Mouse (Mus musculus): ENCODE measurements around the gene Mri1. TPM values are rescaled to one million over a fixed set of nuclear protein-coding genes. Genes with fewer than 3 reads are reported as not detected.

Mri1 gene
- polyA plus RNA-seq, 1 experiment: 2.2 TPM

GRCm38 (mm10) chr8:84276447-84276846, 19.3 kb upstream of the Mri1 start:
- no peaks in the 10 kb centered on the region for H3K9me3 ChIP-seq (ENCODE audit: control insufficient read depth, low read length)
- H3K36me3 ChIP-seq (ENCODE audit: control insufficient read depth): no peaks in the 10 kb centered on the region
- no peaks in the 10 kb centered on the region; the same call in 1 of the 2 replicates for H3K4me1 ChIP-seq (ENCODE audit: control insufficient read depth)
- TF ChIP-seq GATA1 (IDR thresholded peaks at IDR 0.05; ENCODE audit: low read length) (no peak), TAL1 (IDR thresholded peaks at IDR 0.05; ENCODE audit: low read length) (no peak)
- H3K4me3 ChIP-seq (replicated peaks): no peak overlapping the region
- H3K27me3 ChIP-seq (ENCODE audit: control insufficient read depth): no peaks in the 10 kb centered on the region

- no peaks in the 10 kb centered on the region for H3K27me3 ChIP-seq (ENCODE audit: control insufficient read depth)
Observed at GRCm38 (mm10) chr8:84273968-84274367, 16.8 kb upstream of the Mri1 start.

GRCm38 (mm10) chr8:84272302-84272701, 15.2 kb upstream of the Mri1 start:
- TF ChIP-seq GATA1 (IDR thresholded peaks at IDR 0.05; ENCODE audit: low read length) (no peak), TAL1 (IDR thresholded peaks at IDR 0.05; ENCODE audit: low read length) (no peak)
- Histone ChIP-seq H3K27me3 (ENCODE audit: control insufficient read depth) (no peaks in the 10 kb centered on the region), H3K9me3 (ENCODE audit: control insufficient read depth, low read length) (no peaks in the 10 kb centered on the region), H3K36me3 (ENCODE audit: control insufficient read depth) (peaks cover 3% of the 10 kb centered on the region), H3K4me3 (replicated peaks) (no peak overlapping the region), H3K4me1 (ENCODE audit: control insufficient read depth) (peaks cover 21% of the 10 kb centered on the region)

More at GRCm38 (mm10) chr8:84273968-84274367, 16.8 kb upstream of the Mri1 start:
- no peak for TF ChIP-seq GATA1 (IDR thresholded peaks at IDR 0.05; ENCODE audit: low read length)
- TF ChIP-seq TAL1 (IDR thresholded peaks at IDR 0.05; ENCODE audit: low read length): no peak
- Histone ChIP-seq H3K36me3 (ENCODE audit: control insufficient read depth) (no peaks in the 10 kb centered on the region), H3K4me3 (replicated peaks) (no peak overlapping the region), H3K4me1 (ENCODE audit: control insufficient read depth) (peaks cover 16% of the 10 kb centered on the region), H3K9me3 (ENCODE audit: control insufficient read depth, low read length) (no peaks in the 10 kb centered on the region)

- Histone ChIP-seq H3K4me1 (ENCODE audit: control insufficient read depth) (peaks cover 21% of the 10 kb centered on the region), H3K27me3 (ENCODE audit: control insufficient read depth) (no peaks in the 10 kb centered on the region), H3K9me3 (ENCODE audit: control insufficient read depth, low read length) (no peaks in the 10 kb centered on the region), H3K4me3 (replicated peaks) (peak within 1 kb of the TSS; percentile 85), H3K36me3 (ENCODE audit: control insufficient read depth) (peaks cover 18% of the 10 kb centered on the region)
- TF ChIP-seq GATA1 (IDR thresholded peaks at IDR 0.05; ENCODE audit: low read length) (no peak), TAL1 (IDR thresholded peaks at IDR 0.05; ENCODE audit: low read length) (no peak)
Observed at GRCm38 (mm10) chr8:84269950-84270773, 13.0 kb upstream of the Mri1 start, which contains the start of gene Ccdc130. Gene Ccdc130, minus strand, starts transcription at chr8:84270380.

- Histone ChIP-seq H3K36me3 (ENCODE audit: control insufficient read depth) (peaks cover 80% of the 10 kb centered on the region), H3K4me3 (replicated peaks) (no peak overlapping the region), H3K27me3 (ENCODE audit: control insufficient read depth) (no peaks in the 10 kb centered on the region), H3K9me3 (ENCODE audit: control insufficient read depth, low read length) (no peaks in the 10 kb centered on the region), H3K4me1 (ENCODE audit: control insufficient read depth) (peaks cover 22% of the 10 kb centered on the region)
- TF ChIP-seq TAL1 (IDR thresholded peaks at IDR 0.05; ENCODE audit: low read length) (no peak), GATA1 (IDR thresholded peaks at IDR 0.05; ENCODE audit: low read length) (no peak)
Observed at GRCm38 (mm10) chr8:84261098-84261497, 4.0 kb upstream of the Mri1 start.

GRCm38 (mm10) chr8:84256458-84256821, 686 bp downstream of the Mri1 start:
- TF ChIP-seq TAL1 (IDR thresholded peaks at IDR 0.05; ENCODE audit: low read length) (no peak), GATA1 (IDR thresholded peaks at IDR 0.05; ENCODE audit: low read length) (no peak)
- Histone ChIP-seq H3K4me1 (ENCODE audit: control insufficient read depth) (peaks cover 29% of the 10 kb centered on the region), H3K9me3 (ENCODE audit: control insufficient read depth, low read length) (no peaks in the 10 kb centered on the region), H3K4me3 (replicated peaks) (peak overlapping the region; percentile 66), H3K27me3 (ENCODE audit: control insufficient read depth) (no peaks in the 10 kb centered on the region), H3K36me3 (ENCODE audit: control insufficient read depth) (peaks cover 66% of the 10 kb centered on the region)

- peaks cover 64% of the 10 kb centered on the region for H3K36me3 ChIP-seq (ENCODE audit: control insufficient read depth)
- peak overlapping the region; percentile 66 for H3K4me3 ChIP-seq (replicated peaks)
- peaks cover 29% of the 10 kb centered on the region for H3K4me1 ChIP-seq (ENCODE audit: control insufficient read depth)
- no peaks in the 10 kb centered on the region for H3K27me3 ChIP-seq (ENCODE audit: control insufficient read depth)
- no peak for TF ChIP-seq GATA1 (IDR thresholded peaks at IDR 0.05; ENCODE audit: low read length)
- no peak for TF ChIP-seq TAL1 (IDR thresholded peaks at IDR 0.05; ENCODE audit: low read length)
- H3K9me3 ChIP-seq (ENCODE audit: control insufficient read depth, low read length): no peaks in the 10 kb centered on the region
Observed at GRCm38 (mm10) chr8:84255858-84256257, 1.3 kb downstream of the Mri1 start.

- no peaks in the 10 kb centered on the region for H3K9me3 ChIP-seq (ENCODE audit: control insufficient read depth, low read length)
- H3K27me3 ChIP-seq (ENCODE audit: control insufficient read depth): no peaks in the 10 kb centered on the region
- H3K4me3 ChIP-seq (replicated peaks): peak within 1 kb of the TSS; percentile 74
- peaks cover 66% of the 10 kb centered on the region for H3K36me3 ChIP-seq (ENCODE audit: control insufficient read depth)
- TF ChIP-seq GATA1 (IDR thresholded peaks at IDR 0.05; ENCODE audit: low read length): no peak
- TF ChIP-seq TAL1 (IDR thresholded peaks at IDR 0.05; ENCODE audit: low read length): no peak
- H3K4me1 ChIP-seq (ENCODE audit: control insufficient read depth): peaks cover 26% of the 10 kb centered on the region
Observed at GRCm38 (mm10) chr8:84249257-84250170, 7.6 kb downstream of the Mri1 start, which contains the start of gene D8Ertd738e. Gene D8Ertd738e, minus strand, starts transcription at chr8:84249719.

GRCm38 (mm10) chr8:84241821-84242220, 15.3 kb downstream of the Mri1 start:
- Histone ChIP-seq H3K27me3 (ENCODE audit: control insufficient read depth) (no peaks in the 10 kb centered on the region), H3K4me3 (replicated peaks) (no peak overlapping the region), H3K9me3 (ENCODE audit: control insufficient read depth, low read length) (no peaks in the 10 kb centered on the region), H3K4me1 (ENCODE audit: control insufficient read depth) (peaks cover 10% of the 10 kb centered on the region), H3K36me3 (ENCODE audit: control insufficient read depth) (peaks cover 32% of the 10 kb centered on the region)
- TF ChIP-seq GATA1 (IDR thresholded peaks at IDR 0.05; ENCODE audit: low read length) (no peak), TAL1 (IDR thresholded peaks at IDR 0.05; ENCODE audit: low read length) (no peak)

Measured in erythroblast, embryonic 14.5 days (primary cell).